Comparison of ENCODE assay signal across 26 mouse cellular contexts in genomic region chr17:75094591-75094990, GRCm38 (mm10).
A peak's percentile ranks its signal among the peaks of the same experiment; 100 is the strongest.
DNase-seq lines count a peak whose midpoint lies in the region; ATAC-seq and TF ChIP-seq lines count a peak whose summit lies in the region.
"Had no signal": no experiment of that assay in that cellular context is flagged by ENCODE, and none has a peak within 500 bp of the region (broad histone marks: within the 10 kb centered on the region; RNA-seq: fewer than 3 reads in every experiment).

No protein-coding gene starts in this region.

- H3K4me3 ChIP-seq in lung, postnatal 0 days (ENCODE audit: low read depth, low read length) = no peak overlapping the region
- H3K4me3 ChIP-seq in lung, adult 2 months (replicated peaks; ENCODE audit: extremely low read depth, low read depth, low read length) = no peak overlapping the region
- H3K4me3 ChIP-seq in intestine, postnatal 0 days (ENCODE audit: low read depth, low read length) = no peak overlapping the region
- H3K4me3 ChIP-seq: embryonic facial prominence, embryonic 12.5 days; embryonic facial prominence, embryonic 15.5 days; hindbrain, embryonic 10.5 days; hindbrain, embryonic 13.5 days; intestine, embryonic 15.5 days had no signal

- H3K36me3 ChIP-seq in lung, postnatal 0 days (ENCODE audit: insufficient read depth, low read length) = no peaks in the 10 kb centered on the region
- no peaks in the 10 kb centered on the region for H3K36me3 ChIP-seq in intestine, postnatal 0 days (ENCODE audit: control insufficient read depth, insufficient read depth)
- H3K36me3 ChIP-seq: embryonic facial prominence, embryonic 12.5 days; embryonic facial prominence, embryonic 15.5 days; G1E; hindbrain, embryonic 10.5 days; hindbrain, embryonic 13.5 days; intestine, embryonic 15.5 days had no signal

- H3K9me3 ChIP-seq in lung, postnatal 0 days (ENCODE audit: low read length) = no peaks in the 10 kb centered on the region
- no peaks in the 10 kb centered on the region for H3K9me3 ChIP-seq in intestine, postnatal 0 days (ENCODE audit: control insufficient read depth)
- H3K9me3 ChIP-seq: embryonic facial prominence, embryonic 12.5 days; embryonic facial prominence, embryonic 15.5 days; hindbrain, embryonic 10.5 days; hindbrain, embryonic 13.5 days; intestine, embryonic 15.5 days had no signal

- no peaks in the 10 kb centered on the region for H3K4me1 ChIP-seq in lung, postnatal 0 days (ENCODE audit: insufficient read depth, low read depth, low read length)
- H3K4me1 ChIP-seq in lung, adult 2 months (ENCODE audit: control insufficient read depth, insufficient read depth, low read length) = no peaks in the 10 kb centered on the region; the same call in 1 of the 2 replicates
- H3K4me1 ChIP-seq in intestine, postnatal 0 days (replicated peaks; ENCODE audit: control insufficient read depth, insufficient read depth, low read length) = no peaks in the 10 kb centered on the region
- H3K4me1 ChIP-seq: embryonic facial prominence, embryonic 12.5 days; embryonic facial prominence, embryonic 15.5 days; intestine, embryonic 15.5 days had no signal

- no peak for TF ChIP-seq CTCF in lung, postnatal 0 days (IDR thresholded peaks at IDR 0.05)
- TF ChIP-seq CTCF in lung, adult 2 months (IDR thresholded peaks at IDR 0.05; ENCODE audit: insufficient read depth, low read length) = no peak
- no peak for TF ChIP-seq CTCF in intestine, postnatal 0 days (IDR thresholded peaks at IDR 0.05; ENCODE audit: low read depth)

- peak; percentile 25; the same call in 1 of the 2 replicates for ATAC-seq in lung, postnatal 0 days
- no peak for ATAC-seq in intestine, postnatal 0 days
- ATAC-seq: forebrain, embryonic 14.5 days; forebrain, postnatal 0 days; hindbrain, embryonic 16.5 days had no signal

- intact Hi-C loops in gastrocnemius, postnatal 14 days (cut with DNase I; ENCODE audit: low total_unique reads) = no loop called here

- 69% methylated on average over 9 of the region's 9 CpGs for WGBS in lung, postnatal 0 days
- 75% methylated on average over 9 of the region's 9 CpGs for WGBS in lung, adult 2 months
- 90% methylated on average over 9 of the region's 9 CpGs for WGBS in intestine, postnatal 0 days

- no peak overlapping the region for H3K9ac ChIP-seq in lung, postnatal 0 days (replicated peaks; ENCODE audit: low read depth)
- no peak overlapping the region for H3K9ac ChIP-seq in intestine, postnatal 0 days (ENCODE audit: low read depth, low read length)
- H3K9ac ChIP-seq: embryonic facial prominence, embryonic 12.5 days; embryonic facial prominence, embryonic 15.5 days; forebrain, postnatal 0 days; hindbrain, embryonic 13.5 days; intestine, embryonic 15.5 days had no signal

- no peak for TF ChIP-seq POLR2A in lung, adult 2 months (IDR thresholded peaks at IDR 0.05; ENCODE audit: borderline replicate concordance, extremely low read depth, low read depth, low read length)

- DNase-seq in adrenal gland, postnatal 10 days = peak; percentile 19
- DNase-seq in adrenal gland, adult 2 months = no peak
- peak; percentile 11 for DNase-seq in gastrocnemius, postnatal 25 days
- no peak for DNase-seq in gastrocnemius, postnatal 14 days
- DNase-seq in lung, postnatal 0 days (ENCODE audit: low spot score) = no peak
- DNase-seq in lung, adult 2 months = no peak
- DNase-seq in skeletal muscle tissue, adult 2 months (ENCODE audit: low read depth, low spot score) = peak; percentile 38
- DNase-seq: adrenal gland, adult 8-10 months; adrenal gland, postnatal 36 days; B cell, adult 2 months; cerebellum, adult 18-20 months; cerebellum, adult 9-10 months; cerebellum, postnatal 14 days; forebrain, postnatal 0 days; kidney, adult 18-20 months had no signal

- no peaks in the 10 kb centered on the region for H3K27me3 ChIP-seq in lung, postnatal 0 days (replicated peaks; ENCODE audit: insufficient read depth, low read length)
- H3K27me3 ChIP-seq in intestine, postnatal 0 days (replicated peaks; ENCODE audit: control insufficient read depth, insufficient read depth, low read length) = no peaks in the 10 kb centered on the region
- H3K27me3 ChIP-seq: CH12.LX; embryonic facial prominence, embryonic 12.5 days; embryonic facial prominence, embryonic 15.5 days; intestine, embryonic 15.5 days had no signal

- no peak for TF ChIP-seq EP300 in lung, postnatal 0 days (IDR thresholded peaks at IDR 0.05)

- no peak overlapping the region for H3K27ac ChIP-seq in lung, postnatal 0 days (ENCODE audit: low read length)
- H3K27ac ChIP-seq in intestine, postnatal 0 days (ENCODE audit: low read depth, low read length) = no peak overlapping the region
- H3K27ac ChIP-seq: embryonic facial prominence, embryonic 12.5 days; embryonic facial prominence, embryonic 15.5 days; hindbrain, embryonic 10.5 days; hindbrain, embryonic 13.5 days; intestine, embryonic 15.5 days had no signal

- H3K4me2 ChIP-seq in lung, postnatal 0 days (replicated peaks; ENCODE audit: low read depth, low read length) = no peak overlapping the region
- no peak overlapping the region for H3K4me2 ChIP-seq in intestine, postnatal 0 days (replicated peaks; ENCODE audit: low read depth)
- H3K4me2 ChIP-seq: embryonic facial prominence, embryonic 12.5 days; embryonic facial prominence, embryonic 15.5 days; heart, embryonic 11.5 days; hindbrain, embryonic 13.5 days; intestine, embryonic 15.5 days had no signal

Comparison
In these comparisons a context has a peak if more than half of its experiments do, and no peak if none do; other contexts are left out.
1. DNase-seq: peak in adrenal gland, postnatal 10 days (single experiment), gastrocnemius, postnatal 25 days (single experiment) and skeletal muscle tissue, adult 2 months (single experiment); none in adrenal gland, adult 2 months (single experiment), gastrocnemius, postnatal 14 days (single experiment), lung, postnatal 0 days (single experiment) and lung, adult 2 months (single experiment).